Mouse (Mus musculus) brain, embryonic 14.5 days (tissue): ENCODE results near the gene Mb. TPM values are rescaled to one million over a fixed set of nuclear protein-coding genes. Genes with fewer than 3 reads are reported as not detected.

Source experiments
- DNase-seq: peaks from one replicate; pipeline ENCODE4 v3.0.0-alpha.2; 2011; ENCODE audit warnings: low read depth
- CTCF ChIP-seq: fragments of 200-500 bp; IDR thresholded peaks from 2 replicates; pipeline ENCODE4 v1.5.1; 2012; ENCODE audit warnings: inconsistent platforms, mild to moderate bottlenecking, moderate library complexity, borderline replicate concordance; ENCODE audit not compliant: insufficient read depth, insufficient read length; ENCODE audit errors: extremely low read depth
- POLR2A ChIP-seq: fragments of 200-500 bp; IDR thresholded peaks from 2 replicates; pipeline ENCODE4 v1.6.1; 2012; ENCODE audit warnings: mild to moderate bottlenecking, inconsistent platforms, borderline replicate concordance; ENCODE audit not compliant: poor library complexity, insufficient read depth, insufficient read length, severe bottlenecking; ENCODE audit errors: extremely low read depth
- polyA plus RNA-seq: library from polyadenylated mRNA; depleted of rRNA; stranded (reverse); fragments of >200 nt; gene quantifications from 2 replicates; pipeline ENCODE4 v1.2.3, GENCODE M21; 2012

Gene Mb
- polyA plus RNA-seq, 1 experiment = 0.33 TPM

- no peak for DNase-seq
- no peak for TF ChIP-seq POLR2A
- no peak for TF ChIP-seq CTCF
Measured at GRCm38 (mm10) chr15:77058566-77058965, 8.1 kb upstream of the Mb start.

DNA sequence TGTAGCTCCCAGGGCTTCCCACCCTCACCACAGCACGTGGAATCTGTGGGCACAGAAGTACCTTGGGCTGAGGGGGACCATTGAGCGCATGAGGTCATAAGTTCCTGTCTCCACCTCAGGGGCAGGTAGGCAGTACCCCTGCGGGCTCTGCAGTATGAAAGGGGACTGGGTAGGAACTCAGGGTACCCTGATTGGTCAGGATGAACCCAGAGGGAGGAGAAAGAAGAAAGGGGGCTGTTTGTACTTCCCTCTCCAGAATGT, 6.3 kb upstream of the Mb start:
- no peak for DNase-seq
- no peak for TF ChIP-seq CTCF
- TF ChIP-seq POLR2A = no peak

- TF ChIP-seq POLR2A (no peak), CTCF (no peak)
- DNase-seq = peak; percentile 68
Measured at GRCm38 (mm10) chr15:77056001-77056790, 5.7 kb upstream of the Mb start.

GRCm38 (mm10) chr15:77054611-77055175, 4.2 kb upstream of the Mb start:
- DNase-seq = peak; percentile 69
- no peak for TF ChIP-seq POLR2A
- no peak for TF ChIP-seq CTCF

DNA sequence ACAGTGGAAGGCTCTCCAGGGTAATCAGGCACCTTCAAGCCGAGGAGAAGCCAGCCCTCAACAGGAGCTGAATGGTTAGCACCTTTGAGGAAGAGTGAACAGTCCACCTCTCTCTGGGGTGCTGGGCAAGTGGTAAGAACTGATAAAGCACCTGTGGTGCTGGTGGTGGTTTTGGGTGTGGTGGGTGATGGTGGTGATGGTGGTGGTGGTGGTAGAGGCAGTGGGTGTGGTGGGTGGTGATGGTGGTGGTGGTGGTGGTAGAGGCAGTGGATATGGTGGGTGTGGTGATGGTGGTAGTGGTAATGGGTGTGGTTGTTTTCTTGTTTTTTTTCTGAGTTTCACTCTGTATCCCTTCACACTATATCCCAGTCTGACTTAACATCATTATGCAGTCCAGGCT, 2.6 kb upstream of the Mb start:
- no peak for DNase-seq
- TF ChIP-seq POLR2A = no peak
- TF ChIP-seq CTCF = no peak

- no peak for TF ChIP-seq POLR2A
- no peak for TF ChIP-seq CTCF
- DNase-seq = no peak
Measured at GRCm38 (mm10) chr15:77052176-77052575, 1.7 kb upstream of the Mb start.

GRCm38 (mm10) chr15:77045609-77046008, 4.9 kb downstream of the Mb start:
- TF ChIP-seq CTCF (no peak), POLR2A (no peak)
- no peak for DNase-seq

DNA sequence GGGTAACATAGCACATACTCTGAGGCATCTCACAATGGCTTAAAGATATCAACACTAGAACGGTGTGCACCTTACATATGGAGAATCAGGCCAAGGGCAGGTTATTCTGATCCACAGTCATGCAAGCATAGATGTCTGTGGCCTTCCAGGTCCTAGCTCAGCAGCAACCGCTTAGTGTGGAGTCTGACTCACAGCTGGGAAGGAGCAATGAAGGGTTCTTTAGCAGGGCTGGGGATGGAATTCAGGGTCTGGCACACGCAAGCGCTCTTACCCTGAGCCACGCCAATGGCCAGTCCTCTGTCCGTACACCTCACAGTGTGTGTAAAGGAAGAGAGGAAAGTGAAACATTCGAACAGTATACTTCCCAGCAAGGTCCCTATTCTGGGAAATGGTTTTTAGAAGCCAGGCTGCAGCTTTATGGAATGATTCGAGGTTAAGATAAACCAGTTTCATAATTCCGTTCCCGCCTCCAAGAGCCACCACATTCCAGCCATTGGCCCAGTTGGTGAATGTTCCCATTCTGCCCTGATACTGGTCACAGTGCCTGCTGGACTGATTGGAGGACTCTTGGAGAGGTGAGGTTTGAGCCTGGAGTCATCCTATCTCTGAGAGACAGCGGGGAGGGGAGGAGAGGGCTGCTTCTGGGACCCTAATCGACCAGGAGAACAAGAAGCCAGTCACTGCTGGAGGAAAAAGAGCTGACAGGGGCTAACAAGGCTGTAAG, 5.7 kb downstream of the Mb start, which contains the start of gene Apol6:
Apol6 (plus strand) TSS at position 133 of the 724 bp plus-strand sequence.
- no peak for DNase-seq

DNA sequence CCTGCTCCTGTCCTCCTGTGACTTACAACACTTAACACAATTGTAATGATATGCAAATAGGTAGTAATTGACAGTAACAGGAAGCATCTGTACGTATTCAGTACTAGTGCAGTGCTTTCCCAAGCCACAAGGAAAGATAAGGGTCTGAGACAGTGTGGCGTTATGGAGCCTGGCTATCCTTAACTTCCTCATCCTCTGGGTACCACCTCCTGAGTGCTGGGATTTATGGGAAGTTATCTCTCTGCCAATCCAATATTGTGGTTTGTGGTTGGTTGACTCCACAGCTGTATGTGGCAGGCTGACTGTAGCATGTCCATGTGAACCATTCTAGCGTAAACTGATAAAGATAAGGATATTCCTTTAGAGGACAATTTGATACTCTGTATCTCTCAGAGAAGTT, 9.7 kb downstream of the Mb start:
- no peak for DNase-seq
- TF ChIP-seq CTCF = no peak
- TF ChIP-seq POLR2A = no peak

More for the DNA sequence above, 5.7 kb downstream of the Mb start, which contains the start of gene Apol6:
- no peak for TF ChIP-seq CTCF
- TF ChIP-seq POLR2A = no peak

DNA sequence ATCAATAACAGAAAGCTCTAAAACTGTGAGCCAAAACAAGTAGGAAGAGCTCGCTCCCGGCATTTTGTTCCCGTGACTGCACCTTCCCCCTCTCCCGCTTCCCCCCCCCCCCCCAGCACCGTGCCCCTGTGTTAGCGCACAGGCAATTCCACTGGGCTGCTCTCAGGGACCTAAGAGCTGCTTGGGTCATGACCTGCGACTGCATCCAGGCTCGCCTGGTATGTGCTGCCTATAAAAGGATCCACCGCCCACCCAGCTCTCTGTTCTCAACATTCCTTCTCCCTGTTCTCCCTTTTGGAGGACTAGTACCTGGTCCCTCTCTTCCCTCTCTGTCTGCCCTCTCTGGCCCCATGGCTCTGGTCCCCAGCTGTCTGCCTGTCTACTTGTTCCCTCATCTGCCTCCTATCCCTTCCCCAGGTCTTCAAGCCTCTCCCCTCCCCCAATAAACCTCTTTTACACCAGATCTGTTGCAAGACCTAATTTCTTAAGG, 11.2 kb downstream of the Mb start:
- TF ChIP-seq CTCF = no peak
- TF ChIP-seq POLR2A = no peak
- no peak for DNase-seq
